Mouse (Mus musculus): ENCODE results near the gene Cnmd. TPM values are rescaled to one million over a fixed set of nuclear protein-coding genes. Genes with fewer than 3 reads are reported as not detected.
A peak's percentile ranks its signal among the peaks of the same experiment; 100 is the strongest.

Cnmd gene
- total RNA-seq, 2 experiments from 2014 or later = 0.78 to 0.85 TPM

- no peak for DNase-seq
Measured at GRCm38 (mm10) chr14:79642063-79642462, 19.9 kb downstream of the Cnmd start.

GRCm38 (mm10) chr14:79636814-79637213, 25.2 kb downstream of the Cnmd start:
- DNase-seq = no peak

- DNase-seq = peak; percentile 15
Measured at GRCm38 (mm10) chr14:79633196-79633595, 28.8 kb downstream of the Cnmd start.

GRCm38 (mm10) chr14:79632330-79632729, 29.6 kb downstream of the Cnmd start:
- DNase-seq = no peak

DNA sequence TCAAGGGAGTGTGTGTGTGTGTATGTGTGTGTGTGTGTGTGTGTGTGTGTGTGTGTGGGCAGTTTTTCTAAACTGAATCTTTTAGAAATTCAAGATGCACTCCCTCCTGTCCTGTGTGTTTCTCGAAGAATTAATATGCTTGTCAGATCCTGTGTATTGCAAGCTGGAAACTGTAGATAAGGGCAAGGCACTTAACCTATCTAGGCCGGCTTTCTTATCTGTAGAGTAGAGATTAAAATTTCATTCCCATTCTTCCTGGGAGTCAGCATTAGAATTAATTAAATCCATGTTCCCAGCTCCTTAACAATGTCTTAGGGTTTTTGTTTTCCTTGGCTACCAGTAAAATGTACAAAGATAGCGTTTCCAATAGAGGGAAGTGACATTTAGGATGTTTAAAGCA, 40.8 kb downstream of the Cnmd start:
- DNase-seq = no peak

- no peak for DNase-seq
Measured at GRCm38 (mm10) chr14:79619802-79620201, 42.2 kb downstream of the Cnmd start.

GRCm38 (mm10) chr14:79617121-79617828, 44.7 kb downstream of the Cnmd start:
- peak; percentile 16 for DNase-seq

GRCm38 (mm10) chr14:79608286-79608685, 53.7 kb downstream of the Cnmd start:
- DNase-seq = no peak

- no peak for DNase-seq
Measured at GRCm38 (mm10) chr14:79607352-79607751, 54.6 kb downstream of the Cnmd start.

- DNase-seq = no peak
Measured at GRCm38 (mm10) chr14:79606867-79607266, 55.1 kb downstream of the Cnmd start.

- DNase-seq = no peak
Measured at GRCm38 (mm10) chr14:79606392-79606791, 55.6 kb downstream of the Cnmd start.

DNA sequence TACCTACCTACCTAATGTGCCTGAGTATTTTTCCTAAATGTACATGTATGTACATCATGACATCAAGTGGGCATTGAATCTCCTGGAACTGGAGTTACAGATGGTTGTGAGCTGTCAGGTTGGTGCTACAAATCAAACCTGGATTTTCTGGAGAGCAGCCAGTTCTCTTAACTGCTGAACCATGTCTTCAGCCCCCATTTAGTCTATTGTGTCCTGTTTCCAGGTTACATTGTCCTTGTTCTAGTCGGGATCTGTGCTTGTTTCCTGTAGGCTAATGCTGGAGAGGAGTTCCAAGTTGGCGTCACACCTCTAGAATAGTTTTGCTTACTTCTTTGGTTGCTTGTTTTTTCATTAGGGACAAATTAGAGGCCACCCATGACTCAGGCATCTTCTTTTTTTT, 56.1 kb downstream of the Cnmd start:
- DNase-seq = no peak

GRCm38 (mm10) chr14:79596602-79597001, 65.4 kb downstream of the Cnmd start:
- DNase-seq = no peak

- DNase-seq = peak; percentile 20
Measured at GRCm38 (mm10) chr14:79594069-79594468, 67.9 kb downstream of the Cnmd start.

DNA sequence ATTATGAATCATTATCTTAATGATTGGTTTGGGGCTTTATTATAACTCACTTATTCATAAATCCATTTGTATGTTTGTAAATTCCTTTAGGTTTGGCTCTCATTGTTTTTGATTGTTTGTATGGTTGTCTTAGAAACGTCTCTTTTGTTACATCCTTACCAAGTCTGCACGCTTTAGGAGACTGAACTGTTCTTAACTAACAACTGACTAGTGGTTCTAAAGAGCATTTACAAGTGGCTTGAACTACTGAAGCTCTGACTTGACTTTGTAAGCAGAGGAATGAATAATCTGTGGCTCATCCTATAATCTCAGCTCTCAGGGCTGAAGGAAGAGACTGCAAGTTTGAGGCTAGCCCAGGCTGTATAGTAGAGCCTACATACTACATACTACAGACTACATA, 70.4 kb downstream of the Cnmd start:
- no peak for DNase-seq

DNA sequence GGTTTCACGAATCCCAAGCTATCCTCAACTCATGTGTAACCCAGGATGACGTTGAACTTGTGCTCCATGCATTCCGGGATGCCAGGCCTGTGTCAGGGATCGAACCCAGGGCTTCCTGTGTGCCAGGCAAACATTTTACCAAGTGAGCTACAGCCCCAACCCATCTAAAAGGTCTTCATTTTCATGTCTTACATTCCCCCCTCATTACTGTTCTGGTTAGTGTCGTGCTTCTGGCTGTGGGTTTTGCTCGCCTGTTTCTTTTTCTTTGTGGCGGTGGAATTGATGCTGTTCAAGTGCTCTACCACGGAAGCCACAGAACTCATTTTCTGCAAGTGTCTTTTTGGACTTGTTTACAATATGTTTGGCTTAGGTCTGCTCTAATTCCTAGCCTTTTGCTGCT, 71.1 kb downstream of the Cnmd start:
- no peak for DNase-seq

DNA sequence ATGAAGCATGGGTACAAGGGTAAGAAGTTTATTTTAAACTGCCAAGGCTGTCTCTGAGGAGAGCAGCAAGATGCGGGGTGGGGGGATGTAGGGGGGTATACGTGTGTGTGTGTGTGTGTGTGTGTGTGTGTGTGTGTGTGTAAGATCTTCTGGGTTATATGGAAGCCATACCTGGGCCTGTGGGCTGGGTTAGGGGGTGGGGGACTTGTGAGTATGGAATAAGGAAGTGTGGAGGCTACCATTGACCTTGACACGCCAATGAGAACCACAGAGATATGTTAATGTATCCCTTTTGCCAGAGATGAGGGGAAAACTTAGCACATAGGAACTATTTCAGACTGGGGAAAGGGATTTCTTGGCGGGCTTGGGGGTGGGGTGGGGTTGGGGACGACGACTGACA, 72.6 kb downstream of the Cnmd start:
- no peak for DNase-seq

- no peak for DNase-seq
Measured at GRCm38 (mm10) chr14:79588534-79588951, 73.4 kb downstream of the Cnmd start.

DNA sequence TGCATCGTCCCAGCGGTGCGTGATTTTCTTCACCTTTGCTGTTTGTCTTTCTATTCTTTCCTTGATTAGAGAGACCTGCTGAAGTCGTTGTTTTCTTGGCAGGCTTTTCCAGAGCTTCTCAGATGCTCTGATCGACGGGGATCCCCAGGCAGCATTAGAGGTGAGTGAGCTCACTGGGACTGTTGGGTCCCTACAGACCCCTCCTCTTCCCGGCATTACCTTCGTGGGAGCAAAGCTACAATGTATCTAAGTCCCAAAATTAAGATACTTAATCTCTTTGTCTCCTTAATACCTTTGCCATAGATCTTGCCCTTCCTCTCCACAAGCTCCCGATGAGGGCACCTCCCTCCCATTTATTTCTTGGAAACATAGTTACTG, 74.1 kb downstream of the Cnmd start:
- no peak for DNase-seq

Other genes starting within 250 kb of the Cnmd start
- gene Kbtbd7, start 235.7 kb downstream of the Cnmd start, total RNA-seq (2021) = 10 to 100 TPM in 1 of 2 experiments, 1 to 10 TPM in 1; 9.8 to 11.4 TPM
- gene Kbtbd6, start 210.3 kb downstream of the Cnmd start, total RNA-seq (2021) = under 1 TPM; 0.61 to 0.72 TPM
- 10 to 100 TPM; 24.7 to 27.4 TPM for gene Elf1, start 181.0 kb downstream of the Cnmd start, total RNA-seq (2021)
- gene Wbp4, start 180.7 kb downstream of the Cnmd start, total RNA-seq (2021) = 10 to 100 TPM; 33.5 to 33.6 TPM
- gene Sugt1, start 74.5 kb downstream of the Cnmd start, total RNA-seq (2021) = 100 to 1,000 TPM in 1 of 2 experiments, 10 to 100 TPM in 1; 98.5 to 126 TPM
- under 1 TPM in 1 of 2 experiments, not detected in 1; 0.06 TPM for gene Pcdh8, start 109.1 kb upstream of the Cnmd start, total RNA-seq (2021)

Measured in adrenal gland, postnatal 10 days (tissue).